Mouse (Mus musculus) liver, adult 2 months (tissue): ENCODE measurements at regions not wholly inside any gene's neighbourhood (a gene's known extent, or its start where the extent isn't known, plus 50 kb on each side); places are given as distances from the start of the nearest gene placed in this dataset.

Experiments used
- CTCF ChIP-seq: fragments of 200-500 bp; IDR thresholded peaks from 2 replicates; pipeline ENCODE4 v1.5.1; 2011; ENCODE audit warnings: low read depth, low read length, control low read depth
- POLR2A ChIP-seq: fragments of 200-500 bp; IDR thresholded peaks from 2 replicates; pipeline ENCODE4 v1.6.1; 2011; ENCODE audit warnings: low read length, control low read depth; ENCODE audit not compliant: insufficient read depth; ENCODE audit errors: extremely low read depth

DNA sequence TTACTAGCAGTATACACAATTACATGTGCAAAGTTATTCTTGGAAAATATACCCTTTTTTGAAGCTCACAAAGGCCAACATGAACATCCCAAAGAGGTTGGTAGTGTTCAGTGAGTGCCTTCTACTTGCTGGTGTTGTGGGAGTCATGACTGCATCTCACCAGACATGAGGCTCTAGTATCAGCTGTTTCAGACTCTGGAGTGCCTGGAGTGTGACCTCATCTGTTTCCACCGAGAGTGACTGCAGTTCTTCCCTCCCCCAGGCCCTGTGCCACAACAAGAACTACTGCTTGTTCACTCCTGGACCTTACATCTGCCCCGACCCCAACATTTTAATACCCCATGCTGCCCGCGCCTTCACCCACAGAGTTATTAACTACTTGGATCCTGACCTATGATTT lies 128.5 kb upstream of the Trpc4 start:
- no peak for TF ChIP-seq CTCF
- TF ChIP-seq POLR2A, result no peak
